Mouse (Mus musculus): ENCODE data around the gene Tufm.
"Not testable (repeated sequence)": the region's sequence is repeated elsewhere in the genome, so short reads cannot be mapped to it uniquely, and the experiment has no call there.

Gene Tufm

GRCm38 (mm10) chr7:126465246-126466030 is 21.7 kb upstream of the Tufm start:
- no peak for DNase-seq (ENCODE audit: low spot score in 2 of 2)

- DNase-seq (ENCODE audit: low spot score in 2 of 2): no peak
Measured at GRCm38 (mm10) chr7:126466116-126466515, 21.0 kb upstream of the Tufm start.

- no peak for DNase-seq (ENCODE audit: low spot score in 2 of 2)
Measured at GRCm38 (mm10) chr7:126466707-126467106, 20.5 kb upstream of the Tufm start.

- DNase-seq (ENCODE audit: low spot score in 2 of 2): peak; percentile 47 to 75
Measured at GRCm38 (mm10) chr7:126467271-126467670, 19.9 kb upstream of the Tufm start.

GRCm38 (mm10) chr7:126467834-126468627 is 19.1 kb upstream of the Tufm start:
- no peak for DNase-seq (ENCODE audit: low spot score in 2 of 2)

GRCm38 (mm10) chr7:126470077-126470476 is 17.1 kb upstream of the Tufm start:
- no peak for DNase-seq (ENCODE audit: low spot score in 2 of 2)

GRCm38 (mm10) chr7:126471361-126471760 is 15.8 kb upstream of the Tufm start:
- no peak for DNase-seq (ENCODE audit: low spot score in 2 of 2)

GRCm38 (mm10) chr7:126471853-126472252 is 15.3 kb upstream of the Tufm start:
- no peak for DNase-seq (ENCODE audit: low spot score in 2 of 2)

GRCm38 (mm10) chr7:126472306-126472705 is 14.9 kb upstream of the Tufm start:
- DNase-seq (ENCODE audit: low spot score in 2 of 2): no peak

- DNase-seq (ENCODE audit: low spot score in 2 of 2): no peak
Measured at GRCm38 (mm10) chr7:126472713-126473112, 14.4 kb upstream of the Tufm start.

- DNase-seq (ENCODE audit: low spot score in 2 of 2): no peak
Measured at GRCm38 (mm10) chr7:126473470-126474086, 13.6 kb upstream of the Tufm start.

- no peak for DNase-seq (ENCODE audit: low spot score in 2 of 2)
Measured at GRCm38 (mm10) chr7:126474486-126474955, 12.6 kb upstream of the Tufm start.

- peak; percentile 70 to 79 for DNase-seq (ENCODE audit: low spot score in 2 of 2)
Measured at GRCm38 (mm10) chr7:126474993-126475581, 12.1 kb upstream of the Tufm start, which contains the start of gene Sh2b1. Gene Sh2b1, minus strand, starts transcription at chr7:126475424.

GRCm38 (mm10) chr7:126481699-126482098 is 5.5 kb upstream of the Tufm start:
- no peak for DNase-seq (ENCODE audit: low spot score in 2 of 2)

- peak; percentile 43 to 59 for DNase-seq (ENCODE audit: low spot score in 2 of 2)
Measured at GRCm38 (mm10) chr7:126482392-126482871, 4.7 kb upstream of the Tufm start.

GRCm38 (mm10) chr7:126487617-126488385 is 640 bp downstream of the Tufm start:
- not testable (repeated sequence) for DNase-seq (ENCODE audit: low spot score in 2 of 2)

- DNase-seq (ENCODE audit: low spot score in 2 of 2): no peak
Measured at GRCm38 (mm10) chr7:126491005-126491404, 3.8 kb downstream of the Tufm start.

- no peak for DNase-seq (ENCODE audit: low spot score in 2 of 2)
Measured at GRCm38 (mm10) chr7:126491973-126492372, 4.8 kb downstream of the Tufm start.

GRCm38 (mm10) chr7:126494120-126494519 is 7.0 kb downstream of the Tufm start:
- no peak for DNase-seq (ENCODE audit: low spot score in 2 of 2)

- no peak for DNase-seq (ENCODE audit: low spot score in 2 of 2)
Measured at GRCm38 (mm10) chr7:126496475-126496874, 9.3 kb downstream of the Tufm start.

- no peak for DNase-seq (ENCODE audit: low spot score in 2 of 2)
Measured at GRCm38 (mm10) chr7:126497966-126498365, 10.8 kb downstream of the Tufm start.

Measured in spleen, postnatal 14 days (tissue).